Mouse (Mus musculus) cerebellum, postnatal 10 days (tissue): ENCODE data around the gene Grap2.

ENCODE experiments used
- DNase-seq, 2 experiments: peaks; one replicate each; pipeline ENCODE4 v3.0.0; 2021; ENCODE audit warnings: mixed read lengths in 2 of 2

The Grap2 gene

DNA sequence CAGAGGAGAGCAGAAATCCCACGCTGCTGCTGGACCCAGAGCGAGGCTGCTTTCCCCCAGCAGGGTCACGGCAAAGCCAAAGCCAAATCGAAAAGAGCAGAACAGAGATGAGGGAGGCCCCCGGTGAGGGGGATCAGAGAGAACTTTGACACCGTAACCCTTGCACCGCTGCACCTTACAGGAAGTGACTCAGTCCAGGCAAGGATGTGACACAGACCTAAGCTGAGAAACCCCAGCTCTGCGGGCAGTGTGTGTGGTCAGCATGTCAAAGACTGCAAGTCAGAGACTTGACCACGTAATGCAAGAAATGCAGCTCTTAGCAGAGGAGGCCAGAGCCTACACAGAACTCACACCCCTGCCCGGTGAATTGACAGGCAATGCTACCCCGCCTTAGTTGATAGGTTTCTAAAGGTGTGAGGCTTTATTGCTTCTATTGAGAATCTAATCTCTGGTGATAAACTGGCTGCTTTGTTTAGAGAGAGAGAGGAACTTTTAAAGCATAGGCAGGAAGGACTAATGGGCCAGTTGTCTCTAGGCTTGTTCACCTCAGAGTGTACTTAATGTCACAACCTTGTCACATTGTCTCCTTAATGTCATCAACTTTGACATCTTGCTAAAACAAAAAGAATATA is 66.8 kb downstream of the Grap2 start:
- no peak for DNase-seq

- no peak for DNase-seq
These were observed 67.5 kb downstream of the Grap2 start for GRCm38 (mm10) chr15:80639874-80640273.

- DNase-seq, result no peak
These were observed 69.5 kb downstream of the Grap2 start for GRCm38 (mm10) chr15:80641702-80642435.

GRCm38 (mm10) chr15:80645006-80645797 is 72.8 kb downstream of the Grap2 start:
- DNase-seq, result no peak

DNA sequence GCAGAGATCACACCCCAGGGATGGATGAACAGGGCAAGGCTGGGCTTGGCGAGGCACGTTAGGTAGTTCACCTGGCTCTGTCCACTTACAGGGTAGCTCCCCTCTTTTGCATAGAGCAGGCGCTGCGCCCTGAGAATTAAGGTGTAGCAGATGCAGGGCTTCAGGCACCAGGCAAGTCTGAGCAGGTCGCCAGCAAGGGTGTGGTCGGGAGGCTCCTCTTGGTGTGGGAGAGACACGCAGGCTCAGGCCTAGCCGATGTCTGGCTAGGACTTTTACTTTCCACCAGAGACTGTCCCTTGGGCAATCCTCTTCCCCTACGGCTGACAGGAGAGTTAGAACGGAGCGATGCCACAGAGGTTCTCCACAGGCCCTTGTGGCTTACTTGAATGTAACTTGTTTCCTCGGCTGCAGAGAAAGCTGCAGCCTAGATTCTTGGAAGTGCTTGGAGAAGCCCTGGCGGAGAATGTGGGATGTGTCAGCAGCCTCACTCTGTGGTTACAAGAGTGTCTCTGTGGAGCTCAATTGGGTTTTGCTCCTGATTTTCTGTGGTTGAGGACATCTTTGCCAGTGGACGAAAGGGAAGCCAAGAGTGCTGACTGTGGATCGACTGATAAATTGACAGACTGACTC is 76.7 kb downstream of the Grap2 start:
- no peak for DNase-seq

DNA sequence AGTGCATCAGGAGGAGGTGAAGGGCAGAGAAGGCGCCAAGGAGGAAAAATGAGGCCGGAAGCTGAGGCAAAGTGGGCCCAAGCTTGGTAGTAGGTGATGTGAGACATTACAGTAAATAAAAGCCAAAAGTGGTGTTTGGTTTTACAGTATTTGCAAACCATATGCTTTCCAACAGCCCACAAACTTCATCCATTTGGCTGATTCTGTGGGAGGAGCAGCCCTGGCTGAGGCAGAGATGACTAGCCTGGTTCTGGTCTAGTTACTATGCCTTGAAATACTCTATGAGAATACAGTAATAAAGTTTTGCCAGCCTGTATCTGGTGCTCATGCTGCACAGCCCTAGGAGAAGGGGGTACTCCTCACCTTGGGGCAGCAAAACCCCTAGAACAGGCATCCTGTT is 78.0 kb downstream of the Grap2 start:
- no peak for DNase-seq

DNA sequence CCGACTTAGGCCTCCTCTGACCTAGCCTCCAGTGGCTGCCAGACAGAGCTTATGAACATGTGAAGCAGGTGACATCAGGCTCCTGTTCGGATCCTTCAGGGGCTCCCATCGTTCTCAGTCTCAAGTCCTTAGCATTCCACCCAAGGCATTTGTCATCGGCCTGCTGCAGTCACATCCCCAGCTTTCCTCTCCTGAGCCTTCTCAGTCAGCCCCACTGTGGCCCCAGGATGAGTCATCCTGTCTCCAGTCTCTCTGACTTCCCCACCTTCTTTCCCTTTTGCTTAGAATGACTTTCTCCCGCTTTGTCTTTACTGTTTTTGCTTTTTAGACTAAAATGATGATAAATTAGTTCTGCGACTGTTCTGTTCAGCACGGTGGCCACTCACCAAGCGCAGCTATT is 81.5 kb downstream of the Grap2 start:
- DNase-seq, result no peak

- no peak for DNase-seq
These were observed 86.5 kb downstream of the Grap2 start for GRCm38 (mm10) chr15:80658815-80659471.

DNA sequence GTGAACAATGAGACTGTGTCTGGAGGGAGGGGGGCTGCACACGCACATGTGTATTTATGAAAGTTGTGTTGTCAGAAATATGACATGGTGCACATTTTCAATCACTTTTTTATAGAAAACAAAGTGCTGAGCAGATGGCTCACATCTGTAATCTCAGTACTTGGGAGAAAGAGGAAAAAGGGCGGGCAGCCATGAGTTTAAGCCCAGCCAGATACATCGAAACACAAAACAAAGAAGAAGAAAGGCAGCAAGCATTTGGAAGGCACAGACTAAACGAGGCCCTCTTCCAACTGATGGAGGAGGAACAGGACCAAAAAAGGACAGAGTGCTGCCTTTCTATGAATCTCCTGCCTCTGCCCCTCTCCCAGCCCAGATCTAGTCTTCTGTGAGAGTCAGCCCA is 88.6 kb downstream of the Grap2 start:
- no peak for DNase-seq

- DNase-seq, result no peak
These were observed 92.0 kb downstream of the Grap2 start for GRCm38 (mm10) chr15:80664444-80664843.

DNA sequence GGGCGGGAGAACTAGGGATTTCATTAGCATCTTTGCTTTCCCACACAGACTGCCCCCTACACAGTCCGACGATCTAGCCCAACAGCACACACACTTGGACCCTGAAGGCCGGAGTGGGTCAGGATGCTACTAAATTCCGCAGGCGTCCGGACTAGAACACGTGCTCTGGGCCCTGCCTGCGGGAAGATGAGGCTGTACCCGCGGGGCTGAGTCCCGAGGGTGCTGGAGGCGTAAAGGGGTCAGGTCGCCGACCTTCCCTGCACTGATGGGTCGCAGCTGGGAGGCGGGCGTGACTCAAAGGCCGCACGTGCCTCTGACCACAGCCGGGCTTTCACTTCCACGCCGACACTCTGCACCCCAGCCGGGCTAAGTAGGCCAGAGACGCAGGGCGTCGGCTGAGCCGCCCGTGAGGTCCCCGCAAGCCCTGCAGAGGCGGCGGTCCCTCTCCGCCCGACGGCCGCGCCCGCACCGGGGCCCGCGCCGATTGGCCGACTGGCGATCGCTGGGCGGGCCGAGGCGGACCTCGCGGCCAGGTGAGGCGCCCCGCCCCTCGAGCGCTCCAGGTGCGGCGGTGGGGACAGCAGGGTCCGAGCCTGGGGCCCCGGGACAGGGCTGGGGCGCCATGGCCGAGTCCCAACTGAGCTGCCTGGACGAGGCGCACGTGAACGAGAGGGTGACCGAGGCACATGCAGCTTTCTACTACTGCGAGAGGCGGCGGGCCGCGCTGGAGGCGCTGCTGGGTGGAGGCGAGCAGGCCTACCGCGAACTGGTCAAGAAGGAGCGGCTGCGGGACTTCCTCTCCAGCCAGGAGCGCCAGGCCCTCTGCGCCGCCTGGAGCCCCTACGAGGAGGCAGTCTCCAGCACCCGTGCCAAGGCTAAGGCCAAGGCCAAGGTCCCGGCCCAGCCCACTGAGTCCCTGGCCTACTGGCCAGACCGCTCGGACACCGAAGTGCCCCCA is 99.2 kb downstream of the Grap2 start, which contains the start of gene Fam83f:
Gene Fam83f (plus strand): TSS at position 553 of the 958 bp plus-strand sequence.
- peak in 1 of 2 experiments; percentile 29 for DNase-seq

- no peak for DNase-seq
These were observed 100.4 kb downstream of the Grap2 start for GRCm38 (mm10) chr15:80672810-80673209.

- DNase-seq, result no peak
These were observed 101.1 kb downstream of the Grap2 start for GRCm38 (mm10) chr15:80673337-80674095.

GRCm38 (mm10) chr15:80674700-80675099 is 102.3 kb downstream of the Grap2 start:
- DNase-seq, result no peak

- peak; percentile 71 to 81 for DNase-seq
These were observed 107.3 kb downstream of the Grap2 start for GRCm38 (mm10) chr15:80679515-80680215.

- peak; percentile 55 to 56 for DNase-seq
These were observed 108.1 kb downstream of the Grap2 start for GRCm38 (mm10) chr15:80680347-80681030.

DNA sequence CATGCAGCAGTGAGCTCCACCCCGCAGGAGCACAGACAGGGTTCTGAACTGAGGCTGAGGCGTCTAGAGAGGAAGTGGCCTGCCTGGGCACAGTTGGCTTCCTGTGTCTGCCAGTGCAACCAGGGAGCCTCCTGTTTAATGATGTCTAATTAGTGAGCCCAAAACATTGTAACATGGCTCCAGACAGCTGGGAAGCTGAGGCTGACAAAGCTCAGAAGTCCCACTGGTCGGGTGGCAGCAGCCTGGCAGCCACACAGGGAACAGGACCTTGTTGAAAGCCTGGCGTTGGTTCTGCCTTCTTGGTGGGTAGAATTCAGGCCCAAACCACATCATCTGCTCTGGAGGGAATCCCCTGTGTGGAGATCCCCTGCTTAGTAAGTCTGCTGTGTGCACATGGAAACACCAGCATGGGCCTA is 109.1 kb downstream of the Grap2 start:
- DNase-seq, result peak in 1 of 2 experiments; percentile 15

- DNase-seq, result no peak
These were observed 109.9 kb downstream of the Grap2 start for GRCm38 (mm10) chr15:80682343-80682742.

- DNase-seq, result no peak
These were observed 110.8 kb downstream of the Grap2 start for GRCm38 (mm10) chr15:80683151-80683550.
